Comparison of ENCODE assay signal across 24 mouse cellular contexts in the genomic region with DNA sequence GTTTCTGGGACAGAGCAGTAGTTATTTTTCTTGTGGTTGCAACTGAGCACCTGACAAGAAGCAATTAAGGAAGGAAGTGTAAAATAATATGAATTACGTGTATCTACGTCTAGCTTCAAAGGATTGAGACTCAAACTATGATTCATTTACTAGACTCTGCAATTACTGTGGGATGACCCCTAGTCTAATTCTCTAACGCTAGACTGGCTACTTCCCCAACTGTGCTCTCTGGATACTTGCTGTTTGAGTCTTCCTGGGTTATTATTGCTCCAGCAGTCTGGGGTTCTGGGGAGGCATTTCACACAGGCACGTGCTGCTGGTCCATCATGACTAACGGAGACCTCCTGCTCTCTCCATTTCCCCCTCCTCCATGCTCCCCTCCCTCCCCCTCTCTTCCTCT. TPM values are rescaled to one million over a fixed set of nuclear protein-coding genes. Genes with fewer than 3 reads are reported as not detected.
DNase-seq lines count a peak whose midpoint lies in the region; ATAC-seq and TF ChIP-seq lines count a peak whose summit lies in the region.
"Had no signal": no experiment of that assay in that cellular context is flagged by ENCODE, and none has a peak within 500 bp of the region (broad histone marks: within the 10 kb centered on the region; RNA-seq: fewer than 3 reads in every experiment).

No protein-coding gene starts in this region.

- no peak for TF ChIP-seq EP300 in liver, postnatal 0 days (IDR thresholded peaks at IDR 0.05; ENCODE audit: low read depth)

- in situ Hi-C loops in Patski (cut with MboI; ENCODE audit: low pct_unique_long_range_greater_than_20kb): no loop called here

- 47% methylated on average over 5 of the region's 5 CpGs for WGBS in liver, postnatal 0 days (ENCODE audit: insufficient replicate concordance)
- 73% methylated on average over 5 of the region's 5 CpGs for WGBS in liver, embryonic 11.5 days
- WGBS in midbrain, embryonic 16.5 days: 77% methylated on average over 5 of the region's 5 CpGs

- POLR2A ChIA-PET in Patski (lab: Charles Lee): no interaction called here

- no peak overlapping the region for H3K4me2 ChIP-seq in liver, postnatal 0 days (ENCODE audit: low read depth, low read length)
- no peak overlapping the region for H3K4me2 ChIP-seq in liver, embryonic 11.5 days
- H3K4me2 ChIP-seq in midbrain, embryonic 16.5 days (ENCODE audit: low read length): no peak overlapping the region

- H3K9ac ChIP-seq in liver, postnatal 0 days (replicated peaks): no peak overlapping the region
- H3K9ac ChIP-seq in liver, embryonic 11.5 days (ENCODE audit: low read depth, low read length): no peak overlapping the region
- no peak overlapping the region for H3K9ac ChIP-seq in midbrain, embryonic 16.5 days (ENCODE audit: low read depth, low read length)

- H3K4me1 ChIP-seq in liver, postnatal 0 days (ENCODE audit: insufficient read depth): peaks cover 4% of the 10 kb centered on the region
- H3K4me1 ChIP-seq in liver, embryonic 11.5 days (replicated peaks; ENCODE audit: control insufficient read depth, insufficient read depth, low read length): peaks cover 9% of the 10 kb centered on the region
- H3K4me1 ChIP-seq in midbrain, embryonic 16.5 days (ENCODE audit: control insufficient read depth, insufficient read depth, low read length): no peaks in the 10 kb centered on the region; the same call in 1 of the 2 replicates

- ATAC-seq in liver, postnatal 0 days: peak; percentile 45
- no peak for ATAC-seq in liver, embryonic 11.5 days (replicated peaks; ENCODE audit: low FRiP score)
- ATAC-seq in Patski: peak; percentile 68
- ATAC-seq in midbrain, embryonic 16.5 days: no peak
- no peak for ATAC-seq in inflammation-experienced regulatory T-cells, adult 6 months
- ATAC-seq: activated CD4-positive, CD25-positive, alpha-beta regulatory T cell, adult 4 months; CD4-positive, CD25-positive, alpha-beta regulatory T cell, adult 4 months had no signal

- CTCF ChIA-PET in Patski (lab: Charles Lee): no interaction called here

- no peak for TF ChIP-seq CTCF in liver, postnatal 0 days (IDR thresholded peaks at IDR 0.05; ENCODE audit: low read depth)
- TF ChIP-seq CTCF in Patski (IDR thresholded peaks at IDR 0.05): no peak

- no peaks in the 10 kb centered on the region for H3K27me3 ChIP-seq in liver, postnatal 0 days (ENCODE audit: insufficient read depth, low read length)
- no peaks in the 10 kb centered on the region for H3K27me3 ChIP-seq in liver, embryonic 11.5 days (replicated peaks; ENCODE audit: control insufficient read depth, insufficient read depth, low read length)
- no peaks in the 10 kb centered on the region for H3K27me3 ChIP-seq in Patski
- H3K27me3 ChIP-seq in midbrain, embryonic 16.5 days (ENCODE audit: control insufficient read depth, insufficient read depth, low read depth, low read length): no peaks in the 10 kb centered on the region

- H3K4me3 ChIP-seq in liver, postnatal 0 days (ENCODE audit: low read depth, low read length): no peak overlapping the region
- H3K4me3 ChIP-seq in liver, embryonic 11.5 days (ENCODE audit: low read depth, low read length): no peak overlapping the region
- no peak overlapping the region for H3K4me3 ChIP-seq in midbrain, embryonic 16.5 days (ENCODE audit: low read depth, low read length)

- H3K27ac ChIP-seq in liver, postnatal 0 days (ENCODE audit: low read depth): no peak overlapping the region
- H3K27ac ChIP-seq in liver, embryonic 11.5 days (ENCODE audit: low read depth, low read length): no peak overlapping the region
- no peak overlapping the region for H3K27ac ChIP-seq in midbrain, embryonic 16.5 days (ENCODE audit: low read length)

- DNase-seq in liver, postnatal 0 days: no peak
- no peak for DNase-seq in liver, embryonic 11.5 days (ENCODE audit: low spot score)
- DNase-seq in 416B (ENCODE audit: low read depth) (peak; percentile 53), Patski (ENCODE audit: low read depth, low spot score) (peak; percentile 69)
- DNase-seq in Muller cell, postnatal 12 days (ENCODE audit: inconsistent ontology term): peak; percentile 38
- DNase-seq in frontal cortex, adult 2 months (ENCODE audit: extremely low spot score in 1 of 2, low spot score in 1 of 2): no peak
- DNase-seq: adrenal gland, adult 2 months; adrenal gland, adult 8-10 months; adrenal gland, postnatal 10 days; adrenal gland, postnatal 14 days; adrenal gland, postnatal 25 days; adrenal gland, postnatal 36 days; B cell, adult 2 months; cerebellum, adult 11 months; cerebellum, adult 11-12 months; cerebellum, adult 18-20 months; cerebellum, adult 2 months; cerebellum, adult 8-10 months had no signal

- no peaks in the 10 kb centered on the region for H3K9me3 ChIP-seq in liver, postnatal 0 days (ENCODE audit: low read length)
- H3K9me3 ChIP-seq in liver, embryonic 11.5 days (ENCODE audit: control insufficient read depth, low read length): no peaks in the 10 kb centered on the region
- H3K9me3 ChIP-seq in midbrain, embryonic 16.5 days (replicated peaks; ENCODE audit: control insufficient read depth, low read length, poor library complexity, severe bottlenecking): no peaks in the 10 kb centered on the region

- no peaks in the 10 kb centered on the region for H3K36me3 ChIP-seq in liver, postnatal 0 days (replicated peaks; ENCODE audit: insufficient read depth, low read length)
- H3K36me3 ChIP-seq in liver, embryonic 11.5 days (ENCODE audit: control insufficient read depth, insufficient read depth, low read length): no peaks in the 10 kb centered on the region
- H3K36me3 ChIP-seq in midbrain, embryonic 16.5 days (ENCODE audit: control insufficient read depth, insufficient read depth, low read length): no peaks in the 10 kb centered on the region
- H3K36me3 ChIP-seq: G1E had no signal

RNA-seq across cellular contexts. Expression of a gene that starts 10.7 kb away (rescaled TPM):
- 3.8 and 4.8 TPM in 2 replicates for polyA plus RNA-seq in liver, postnatal 0 days (2015; fragmentation: Nextera tagmentation; extraction: Ambion mirVana)
- polyA plus RNA-seq in liver, embryonic 11.5 days (2014; fragmentation: Nextera tagmentation; extraction: Ambion mirVana): 6.2 and 7.0 TPM in 2 replicates
- polyA plus RNA-seq in Patski (2021): 27.9 TPM
- polyA plus RNA-seq in frontal cortex, adult 2 months (2012; rRNA removed): 2.5 and 4.5 TPM in 2 replicates
- polyA plus RNA-seq in midbrain, embryonic 16.5 days (2015; fragmentation: Nextera tagmentation; extraction: Ambion mirVana): 0.97 and 1.0 TPM in 2 replicates
- under 1 TPM in 1 of 3 experiments, not detected in 2; 0.40 TPM for polyA plus RNA-seq in inflammation-experienced regulatory T-cells, adult 6 months (2017; shearing (Covaris generic))
- polyA plus RNA-seq: C2C12, G1E had no signal

Comparison
In these comparisons a context has a peak if more than half of its experiments do, and no peak if none do; other contexts are left out.
1. ATAC-seq: peak in liver, postnatal 0 days (single experiment) and Patski (single experiment); none in liver, embryonic 11.5 days (single experiment), midbrain, embryonic 16.5 days (single experiment) and inflammation-experienced regulatory T-cells, adult 6 months (single experiment).
2. DNase-seq: peak in 416B (single experiment), Muller cell, postnatal 12 days (single experiment) and Patski (single experiment); none in liver, postnatal 0 days (single experiment), liver, embryonic 11.5 days (single experiment) and frontal cortex, adult 2 months (0 of 2).